ENCODE assay signal across 12 mouse cellular contexts in the genomic region with DNA sequence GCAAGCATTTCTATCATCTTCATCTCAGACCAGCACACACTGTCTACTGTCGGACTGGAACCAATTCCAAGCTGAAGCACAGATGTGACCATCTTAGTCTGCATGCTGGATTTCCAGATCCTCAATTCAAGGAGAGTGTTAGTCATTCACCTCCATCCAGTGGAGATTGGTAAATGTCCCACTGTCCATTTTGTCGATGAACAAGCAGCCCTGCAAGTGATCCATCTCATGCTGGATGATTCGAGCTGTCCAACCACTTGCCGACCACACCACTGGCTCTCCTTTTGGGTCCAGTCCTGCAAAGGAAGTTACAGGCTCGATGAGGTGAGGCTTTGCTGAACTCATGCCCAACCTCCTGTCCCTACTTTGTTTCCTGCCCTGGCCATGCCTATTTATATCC. TPM values are rescaled to one million over a fixed set of nuclear protein-coding genes. Genes with fewer than 3 reads are reported as not detected.
DNase-seq lines count a peak whose midpoint lies in the region; ATAC-seq and TF ChIP-seq lines count a peak whose summit lies in the region.
"Had no signal": no experiment of that assay in that cellular context is flagged by ENCODE, and none has a peak within 500 bp of the region (broad histone marks: within the 10 kb centered on the region; RNA-seq: fewer than 3 reads in every experiment).

No protein-coding gene starts in this region.

- H3K4me1 ChIP-seq in lung, embryonic 15.5 days = peaks cover 15% of the 10 kb centered on the region
- H3K4me1 ChIP-seq in hindbrain, embryonic 15.5 days (replicated peaks) = peaks cover 22% of the 10 kb centered on the region
- peaks cover 27% of the 10 kb centered on the region for H3K4me1 ChIP-seq in neural tube, embryonic 13.5 days (replicated peaks)

- H3K9me3 ChIP-seq in lung, embryonic 15.5 days = no peaks in the 10 kb centered on the region
- H3K9me3 ChIP-seq in hindbrain, embryonic 15.5 days = no peaks in the 10 kb centered on the region
- H3K9me3 ChIP-seq in neural tube, embryonic 13.5 days = no peaks in the 10 kb centered on the region

- H3K27ac ChIP-seq in gastrocnemius, adult 2 months = peak overlapping the region; percentile 94
- H3K27ac ChIP-seq in lung, embryonic 15.5 days = no peak overlapping the region
- no peak overlapping the region for H3K27ac ChIP-seq in hindbrain, embryonic 15.5 days (replicated peaks)
- H3K27ac ChIP-seq in neural tube, embryonic 13.5 days (replicated peaks) = no peak overlapping the region

- no peak for TF ChIP-seq CTCF in gastrocnemius, adult 2 months (IDR thresholded peaks at IDR 0.05)

- H3K4me2 ChIP-seq in lung, embryonic 15.5 days = peak overlapping the region; percentile 87
- H3K4me2 ChIP-seq in hindbrain, embryonic 15.5 days = no peak overlapping the region
- peak overlapping the region; percentile 94 for H3K4me2 ChIP-seq in neural tube, embryonic 13.5 days

- H3K9ac ChIP-seq in lung, embryonic 15.5 days = no peak overlapping the region
- H3K9ac ChIP-seq in hindbrain, embryonic 15.5 days = no peak overlapping the region
- H3K9ac ChIP-seq in neural tube, embryonic 13.5 days = peak overlapping the region; percentile 18; the same call in 1 of the 2 replicates

- intact Hi-C loops in gastrocnemius, adult 2 months (cut with DNase I) = loop anchor here (1.0 kb wide), 1 partner anchor 16 kb away; a partner anchor contains a TSS

- WGBS in lung, embryonic 15.5 days = 73% methylated on average over 5 of the region's 5 CpGs
- WGBS in hindbrain, embryonic 15.5 days = 87% methylated on average over 5 of the region's 5 CpGs
- 90% methylated on average over 5 of the region's 5 CpGs for WGBS in neural tube, embryonic 13.5 days

- H3K27me3 ChIP-seq in lung, embryonic 15.5 days = no peaks in the 10 kb centered on the region
- no peaks in the 10 kb centered on the region for H3K27me3 ChIP-seq in hindbrain, embryonic 15.5 days
- no peaks in the 10 kb centered on the region for H3K27me3 ChIP-seq in neural tube, embryonic 13.5 days

- ATAC-seq in lung, embryonic 15.5 days (ENCODE audit: borderline replicate concordance, extremely low read depth, low FRiP score, low TSS enrichment) = no peak
- no peak for ATAC-seq in hindbrain, embryonic 15.5 days (ENCODE audit: low FRiP score, low read depth)
- no peak for ATAC-seq in neural tube, embryonic 13.5 days (ENCODE audit: low read depth)
- ATAC-seq: inflammation-experienced regulatory T-cells, adult 6 months had no signal

- peaks cover 79% of the 10 kb centered on the region for H3K36me3 ChIP-seq in lung, embryonic 15.5 days
- H3K36me3 ChIP-seq in hindbrain, embryonic 15.5 days = peaks cover 75% of the 10 kb centered on the region
- peaks cover 83% of the 10 kb centered on the region for H3K36me3 ChIP-seq in neural tube, embryonic 13.5 days

- H3K4me3 ChIP-seq in gastrocnemius, adult 2 months = peak overlapping the region; percentile 93
- peak overlapping the region; percentile 83; the same call in 1 of the 2 replicates for H3K4me3 ChIP-seq in lung, embryonic 15.5 days
- peak overlapping the region; percentile 70; the same call in 1 of the 2 replicates for H3K4me3 ChIP-seq in hindbrain, embryonic 15.5 days
- peak overlapping the region; percentile 85; the same call in 1 of the 2 replicates for H3K4me3 ChIP-seq in neural tube, embryonic 13.5 days

- peak; percentile 29 for DNase-seq in gastrocnemius, adult 2 months
- DNase-seq in gastrocnemius, adult 8-10 months (ENCODE audit: low spot score in 2 of 2) = no peak
- DNase-seq in lung, adult 18-20 months = no peak
- DNase-seq in spleen, postnatal 10 days (ENCODE audit: low spot score in 2 of 2) = no peak
- no peak for DNase-seq in layer of hippocampus, adult 8-10 months (ENCODE audit: low spot score in 2 of 2)
- DNase-seq: cerebellum, adult 8-10 months had no signal

RNA-seq across cellular contexts. Expression of a gene that starts 1.4 kb away (rescaled TPM):
- 10 to 100 TPM; 38.6 to 44.0 TPM for total RNA-seq in gastrocnemius, adult 2 months (2021)
- 10 to 100 TPM; 40.9 to 60.7 (median 54.2) TPM for total RNA-seq in gastrocnemius, adult 8-10 months (2022)
- 46.9 and 50.3 TPM in 2 replicates for polyA plus RNA-seq in lung, embryonic 15.5 days (2015; fragmentation: Nextera tagmentation; extraction: Ambion mirVana)
- 41.3 and 41.4 TPM in 2 replicates for polyA plus RNA-seq in hindbrain, embryonic 15.5 days (2015; fragmentation: Nextera tagmentation; extraction: Ambion mirVana)
- polyA plus RNA-seq in neural tube, embryonic 13.5 days (2015; fragmentation: Nextera tagmentation; extraction: Ambion mirVana) = 37.5 and 45.3 TPM in 2 replicates
- 10 to 100 TPM; 26.6 to 29.5 (median 28.2) TPM for total RNA-seq in layer of hippocampus, adult 8-10 months (2022)

RNA-seq across cellular contexts. Expression of a gene that starts 9.5 kb away (rescaled TPM):
- total RNA-seq in gastrocnemius, adult 2 months (2021) = 10 to 100 TPM; 18.7 to 20.3 TPM
- total RNA-seq in gastrocnemius, adult 8-10 months (2022) = 10 to 100 TPM; 15.8 to 21.7 (median 19.5) TPM
- polyA plus RNA-seq in lung, embryonic 15.5 days (2015; fragmentation: Nextera tagmentation; extraction: Ambion mirVana) = 36.1 and 40.1 TPM in 2 replicates
- polyA plus RNA-seq in hindbrain, embryonic 15.5 days (2015; fragmentation: Nextera tagmentation; extraction: Ambion mirVana) = 44.2 and 45.3 TPM in 2 replicates
- polyA plus RNA-seq in neural tube, embryonic 13.5 days (2015; fragmentation: Nextera tagmentation; extraction: Ambion mirVana) = 42.4 TPM in 2 replicates
- total RNA-seq in layer of hippocampus, adult 8-10 months (2022) = 10 to 100 TPM; 26.0 to 34.6 (median 28.8) TPM

RNA-seq across cellular contexts. Expression of a gene that starts 9.7 kb away (rescaled TPM):
- 10 to 100 TPM; 19.3 to 20.7 TPM for total RNA-seq in gastrocnemius, adult 2 months (2021)
- 10 to 100 TPM; 15.2 to 22.6 (median 19.1) TPM for total RNA-seq in gastrocnemius, adult 8-10 months (2022)
- 79.9 and 81.0 TPM in 2 replicates for polyA plus RNA-seq in lung, embryonic 15.5 days (2015; fragmentation: Nextera tagmentation; extraction: Ambion mirVana)
- polyA plus RNA-seq in hindbrain, embryonic 15.5 days (2015; fragmentation: Nextera tagmentation; extraction: Ambion mirVana) = 62.2 and 65.6 TPM in 2 replicates
- 61.4 and 75.9 TPM in 2 replicates for polyA plus RNA-seq in neural tube, embryonic 13.5 days (2015; fragmentation: Nextera tagmentation; extraction: Ambion mirVana)
- 10 to 100 TPM; 40.9 to 44.2 (median 42.7) TPM for total RNA-seq in layer of hippocampus, adult 8-10 months (2022)

RNA-seq across cellular contexts. Expression of a gene that starts 16.0 kb away (rescaled TPM):
- 10 to 100 TPM; 65.2 to 67.8 TPM for total RNA-seq in gastrocnemius, adult 2 months (2021)
- total RNA-seq in gastrocnemius, adult 8-10 months (2022) = 10 to 100 TPM; 64.8 to 79.2 (median 72.5) TPM
- 65.7 and 68.9 TPM in 2 replicates for polyA plus RNA-seq in lung, embryonic 15.5 days (2015; fragmentation: Nextera tagmentation; extraction: Ambion mirVana)
- 143 and 147 TPM in 2 replicates for polyA plus RNA-seq in hindbrain, embryonic 15.5 days (2015; fragmentation: Nextera tagmentation; extraction: Ambion mirVana)
- 131 and 139 TPM in 2 replicates for polyA plus RNA-seq in neural tube, embryonic 13.5 days (2015; fragmentation: Nextera tagmentation; extraction: Ambion mirVana)
- 100 to 1,000 TPM; 104 to 117 (median 108) TPM for total RNA-seq in layer of hippocampus, adult 8-10 months (2022)

RNA-seq across cellular contexts. Expression of a gene that starts 18.5 kb away (rescaled TPM):
- total RNA-seq in gastrocnemius, adult 2 months (2021) = not detected
- not detected for total RNA-seq in gastrocnemius, adult 8-10 months (2022)
- 1.3 and 2.1 TPM in 2 replicates for polyA plus RNA-seq in lung, embryonic 15.5 days (2015; fragmentation: Nextera tagmentation; extraction: Ambion mirVana)
- not detected in 2 replicates for polyA plus RNA-seq in hindbrain, embryonic 15.5 days (2015; fragmentation: Nextera tagmentation; extraction: Ambion mirVana)
- polyA plus RNA-seq in neural tube, embryonic 13.5 days (2015; fragmentation: Nextera tagmentation; extraction: Ambion mirVana) = not detected in 2 replicates
- total RNA-seq in layer of hippocampus, adult 8-10 months (2022) = not detected
- total RNA-seq: neutrophil, adult 5-6 weeks had no signal
- polyA plus RNA-seq: C2C12 had no signal
